Mouse (Mus musculus) lung, embryonic 14.5 days (tissue): ENCODE data around the gene Best2. TPM values are rescaled to one million over a fixed set of nuclear protein-coding genes. Genes with fewer than 3 reads are reported as not detected.
A peak's percentile ranks its signal among the peaks of the same experiment; 100 is the strongest.

ENCODE experiments used
- ATAC-seq: fragments of 200-750 bp; cut with Nextera tagmentation; 2 replicates; pipeline ENCODE4 v1.8.0; 2017; ENCODE audit warnings: mild to moderate bottlenecking, moderate TSS enrichment, moderate library complexity; ENCODE audit not compliant: insufficient read depth
- DNase-seq: peaks from one replicate; pipeline ENCODE4 v3.0.0-alpha.2; 2015
- H3K27ac ChIP-seq: fragments of 300-500 bp; sonication (generic); 2 replicates; pipeline ENCODE4 v1.5.1; 2014; ENCODE audit warnings: low read depth, mild to moderate bottlenecking, moderate library complexity
- H3K27me3 ChIP-seq: fragments of 300-500 bp; sonication (generic); 2 replicates; pipeline ENCODE4 v1.6.1; 2014; ENCODE audit warnings: low read length, control low read depth; ENCODE audit not compliant: insufficient read depth
- H3K36me3 ChIP-seq: fragments of 300-500 bp; sonication (generic); 2 replicates; pipeline ENCODE4 v1.6.1; 2014; ENCODE audit warnings: control low read depth; ENCODE audit not compliant: insufficient read depth
- H3K4me1 ChIP-seq: fragments of 300-500 bp; sonication (generic); 2 replicates; pipeline ENCODE4 v1.6.1; 2014; ENCODE audit warnings: antibody characterized with exemption, control low read depth; ENCODE audit not compliant: insufficient read depth
- H3K4me2 ChIP-seq: fragments of 300-500 bp; sonication (generic); 2 replicates; pipeline ENCODE4 v1.6.1; 2014; ENCODE audit warnings: mild to moderate bottlenecking
- H3K4me3 ChIP-seq: fragments of 300-500 bp; sonication (generic); 2 replicates; pipeline ENCODE4 v1.5.1; 2014; ENCODE audit warnings: low read depth, low read length
- H3K9ac ChIP-seq: fragments of 300-500 bp; sonication (generic); 2 replicates; pipeline ENCODE4 v1.6.1; 2014
- H3K9me3 ChIP-seq: fragments of 300-500 bp; sonication (generic); 2 replicates; pipeline ENCODE4 v1.6.1; 2016; ENCODE audit warnings: low read depth, low read length, control low read depth
- CTCF ChIP-seq: IDR thresholded peaks from 2 replicates; pipeline ENCODE4 v1.5.1; 2016; ENCODE audit warnings: antibody characterized with exemption, low read depth
- WGBS: fragments of 180-500 bp; shearing (Covaris S2); extraction: QIAGEN DNeasy Blood & Tissue Kit; methylation state at CpG from one replicate; pipeline ENCODE4 v1.1.7; 2014; 5-methylcytosine and 5-hydroxymethylcytosine counted together
- polyA plus RNA-seq: library from polyadenylated mRNA; unstranded; fragments of >200 nt; fragmentation: Nextera tagmentation; extraction: Ambion mirVana; gene quantifications from 2 replicates; pipeline ENCODE4 v1.2.1, GENCODE M21; 2014

The Best2 gene
- polyA plus RNA-seq, 1 experiment from 2014 or later = not detected

- DNase-seq = peak; percentile 97
- WGBS = under 1% methylated on average over 63 of the region's 63 CpGs
- Histone ChIP-seq H3K9ac (peak within 1 kb of the TSS; percentile 64), H3K27me3 (peaks cover 5% of the 10 kb centered on the region), H3K4me3 (peak within 1 kb of the TSS; percentile 55), H3K9me3 (no peaks in the 10 kb centered on the region), H3K4me1 (peaks cover 42% of the 10 kb centered on the region), H3K27ac (peak within 1 kb of the TSS; percentile 89), H3K4me2 (peak within 1 kb of the TSS; percentile 99), H3K36me3 (peaks cover 17% of the 10 kb centered on the region)
- no peak for TF ChIP-seq CTCF
- ATAC-seq = peak; percentile 40
Measured at GRCm38 (mm10) chr8:84978248-84978940, 35.9 kb downstream of the Best2 start, which contains the start of gene Junb. Gene Junb, minus strand, starts transcription at chr8:84978718.

GRCm38 (mm10) chr8:84977435-84978247 lies 36.7 kb downstream of the Best2 start:
- TF ChIP-seq CTCF = no peak
- no peaks in the 10 kb centered on the region for H3K9me3 ChIP-seq
- WGBS = under 1% methylated on average over 70 of the region's 70 CpGs
- ATAC-seq (no peak), DNase-seq (peak; percentile 73)
- H3K4me2 ChIP-seq = peak overlapping the region; percentile 99
- peak overlapping the region; percentile 89 for H3K27ac ChIP-seq
- peak overlapping the region; percentile 55 for H3K4me3 ChIP-seq
- peaks cover 42% of the 10 kb centered on the region for H3K4me1 ChIP-seq
- peaks cover 5% of the 10 kb centered on the region for H3K27me3 ChIP-seq
- peak overlapping the region; percentile 64 for H3K9ac ChIP-seq
- peaks cover 25% of the 10 kb centered on the region for H3K36me3 ChIP-seq

- ATAC-seq = no peak
Measured at GRCm38 (mm10) chr8:84976763-84977434, 37.4 kb downstream of the Best2 start.

GRCm38 (mm10) chr8:84976031-84976762 lies 38.1 kb downstream of the Best2 start:
- WGBS = under 1% methylated on average over 59 of the region's 61 CpGs
- peak; percentile 35 for TF ChIP-seq CTCF
- H3K9me3 ChIP-seq = no peaks in the 10 kb centered on the region
- peak overlapping the region; percentile 99 for H3K4me2 ChIP-seq
- peak; percentile 98 for DNase-seq
- peaks cover 39% of the 10 kb centered on the region for H3K36me3 ChIP-seq
- H3K4me1 ChIP-seq = peaks cover 30% of the 10 kb centered on the region
- H3K27me3 ChIP-seq = peaks cover 5% of the 10 kb centered on the region
- peak overlapping the region; percentile 55 for H3K4me3 ChIP-seq
- H3K27ac ChIP-seq = peak overlapping the region; percentile 89
- peak; percentile 78 for ATAC-seq
- peak overlapping the region; percentile 64 for H3K9ac ChIP-seq

More at GRCm38 (mm10) chr8:84976763-84977434, 37.4 kb downstream of the Best2 start:
- peak overlapping the region; percentile 55 for H3K4me3 ChIP-seq
- H3K36me3 ChIP-seq = peaks cover 32% of the 10 kb centered on the region
- peak overlapping the region; percentile 99 for H3K4me2 ChIP-seq
- peaks cover 5% of the 10 kb centered on the region for H3K27me3 ChIP-seq
- H3K9ac ChIP-seq = peak overlapping the region; percentile 64
- no peak for DNase-seq
- WGBS = 2% methylated on average over 25 of the region's 25 CpGs
- no peak for TF ChIP-seq CTCF
- no peaks in the 10 kb centered on the region for H3K9me3 ChIP-seq
- peaks cover 37% of the 10 kb centered on the region for H3K4me1 ChIP-seq
- peak overlapping the region; percentile 89 for H3K27ac ChIP-seq

GRCm38 (mm10) chr8:84975434-84975833 lies 38.9 kb downstream of the Best2 start:
- H3K4me2 ChIP-seq = peak overlapping the region; percentile 99
- H3K9ac ChIP-seq = peak overlapping the region; percentile 64; the same call in 1 of the 2 replicates
- H3K27me3 ChIP-seq = peaks cover 5% of the 10 kb centered on the region
- H3K9me3 ChIP-seq = no peaks in the 10 kb centered on the region
- H3K4me1 ChIP-seq = peaks cover 22% of the 10 kb centered on the region
- H3K27ac ChIP-seq = peak overlapping the region; percentile 89
- ATAC-seq (no peak), DNase-seq (peak; percentile 76)
- TF ChIP-seq CTCF = peak; percentile 91
- peak overlapping the region; percentile 55 for H3K4me3 ChIP-seq
- WGBS = 29% methylated on average over 7 of the region's 7 CpGs
- peaks cover 47% of the 10 kb centered on the region for H3K36me3 ChIP-seq

- TF ChIP-seq CTCF = no peak
- Histone ChIP-seq H3K27me3 (peaks cover 5% of the 10 kb centered on the region), H3K4me1 (peaks cover 15% of the 10 kb centered on the region), H3K4me2 (peak overlapping the region; percentile 29; the same call in 1 of the 2 replicates), H3K9ac (no peak overlapping the region), H3K4me3 (no peak overlapping the region), H3K9me3 (no peaks in the 10 kb centered on the region), H3K27ac (no peak overlapping the region), H3K36me3 (peaks cover 47% of the 10 kb centered on the region)
- 79% methylated on average over 8 of the region's 8 CpGs for WGBS
- ATAC-seq (no peak), DNase-seq (no peak)
Measured at GRCm38 (mm10) chr8:84974543-84975142, 39.7 kb downstream of the Best2 start.
